Mouse (Mus musculus) heart, embryonic 14.5 days (tissue): Measurements from ENCODE around the gene Galnt7. TPM values are rescaled to one million over a fixed set of nuclear protein-coding genes. Genes with fewer than 3 reads are reported as not detected.

ENCODE experiments used
- ATAC-seq: fragments of 200-750 bp; cut with Nextera tagmentation; 2 replicates; pipeline ENCODE4 v1.8.0; 2017; ENCODE audit warnings: low read depth, moderate TSS enrichment; ENCODE audit not compliant: insufficient number of reproducible peaks, insufficient read depth, low FRiP score
- H3K27ac ChIP-seq, 2 experiments: fragments of 200-500 bp in 1 of 2; fragments of 300-500 bp in 1 of 2; sonication (generic) in 1 of 2; replicated peaks in 1 of 2; 2 replicates each; pipeline ENCODE4 v1.5.1; 2012 to 2014; ENCODE audit warnings: low read depth in 2 of 2, low read length in 2 of 2, control low read depth in 1 of 2, mild to moderate bottlenecking in 1 of 2, mixed read lengths in 1 of 2; ENCODE audit not compliant: control insufficient read depth in 1 of 2, insufficient read depth in 1 of 2
- H3K27me3 ChIP-seq: fragments of 300-500 bp; sonication (generic); 2 replicates; pipeline ENCODE4 v1.6.1; 2014; ENCODE audit warnings: mild to moderate bottlenecking, low read length, control low read depth; ENCODE audit not compliant: control insufficient read depth, insufficient read depth
- H3K36me3 ChIP-seq: fragments of 300-500 bp; sonication (generic); 2 replicates; pipeline ENCODE4 v1.6.1; 2014; ENCODE audit warnings: mild to moderate bottlenecking, control low read depth, low read length, mixed read lengths; ENCODE audit not compliant: control insufficient read depth, insufficient read depth
- H3K4me1 ChIP-seq, 2 experiments: fragments of 200-500 bp in 1 of 2; fragments of 300-500 bp in 1 of 2; sonication (generic) in 1 of 2; 2 replicates each; pipeline ENCODE4 v1.6.1; 2012 to 2014; ENCODE audit warnings: low read length in 2 of 2, control low read depth in 1 of 2, mixed read lengths in 1 of 2; ENCODE audit not compliant: control insufficient read depth in 2 of 2, insufficient read depth in 2 of 2
- H3K4me2 ChIP-seq: fragments of 300-500 bp; sonication (generic); 2 replicates; pipeline ENCODE4 v1.6.1; 2014; ENCODE audit warnings: mild to moderate bottlenecking, low read length
- H3K4me3 ChIP-seq, 2 experiments: fragments of 200-500 bp in 1 of 2; fragments of 300-500 bp in 1 of 2; sonication (generic) in 1 of 2; 2 replicates each; pipeline ENCODE4 v1.5.1; 2012 to 2014; ENCODE audit warnings: low read length in 2 of 2, mild to moderate bottlenecking in 2 of 2, control low read depth in 1 of 2, low read depth in 1 of 2, moderate library complexity in 1 of 2; ENCODE audit not compliant: control insufficient read depth in 1 of 2, insufficient read depth in 1 of 2
- H3K9ac ChIP-seq: fragments of 300-500 bp; sonication (generic); 2 replicates; pipeline ENCODE4 v1.6.1; 2014; ENCODE audit warnings: mild to moderate bottlenecking, low read length
- H3K9me3 ChIP-seq: fragments of 300-500 bp; sonication (generic); 2 replicates; pipeline ENCODE4 v1.6.1; 2016; ENCODE audit warnings: low read length, control low read depth; ENCODE audit not compliant: control insufficient read depth
- WGBS: fragments of 180-500 bp; shearing (Covaris S2); extraction: QIAGEN DNeasy Blood & Tissue Kit; methylation state at CpG from one replicate; pipeline ENCODE4 v1.1.7; 2014; 5-methylcytosine and 5-hydroxymethylcytosine counted together
- polyA plus RNA-seq: library from polyadenylated mRNA; unstranded; fragments of >200 nt; fragmentation: Nextera tagmentation; extraction: Ambion mirVana; gene quantifications from 2 replicates; pipeline ENCODE4 v1.2.1, GENCODE M21; 2014

The Galnt7 gene
- polyA plus RNA-seq, 1 experiment from 2014 or later, result 6.1 TPM

- peak overlapping the region; percentile 82 for H3K9ac ChIP-seq
- peaks cover 0 to 5% of the 10 kb centered on the region in 2 experiments; a peak in 1 of 4 replicates for H3K4me1 ChIP-seq
- no peak overlapping the region for H3K27ac ChIP-seq
- 22% methylated on average over 7 of the region's 7 CpGs for WGBS
- peak overlapping the region; percentile 89 for H3K4me2 ChIP-seq
- H3K4me3 ChIP-seq, result peak overlapping the region; percentile 60 to 94; a peak in 3 of 4 replicates
- H3K9me3 ChIP-seq, result no peaks in the 10 kb centered on the region
- H3K27me3 ChIP-seq, result no peaks in the 10 kb centered on the region
- H3K36me3 ChIP-seq, result no peaks in the 10 kb centered on the region
- no peak for ATAC-seq
Measured at GRCm38 (mm10) chr8:57653768-57654125, 915 bp upstream of the Galnt7 start.

GRCm38 (mm10) chr8:57653056-57653767, 380 bp upstream of the Galnt7 start:
- Histone ChIP-seq H3K4me3 (peak overlapping the region; percentile 75 to 94), H3K27ac (peak overlapping the region in 1 of 2 experiments; percentile 81; a peak in 1 of 4 replicates), H3K4me1 (peaks cover 0 to 5% of the 10 kb centered on the region in 2 experiments; a peak in 1 of 4 replicates), H3K9me3 (no peaks in the 10 kb centered on the region), H3K4me2 (peak overlapping the region; percentile 89), H3K9ac (peak overlapping the region; percentile 82), H3K27me3 (no peaks in the 10 kb centered on the region), H3K36me3 (no peaks in the 10 kb centered on the region)
- WGBS, result 1% methylated on average over 22 of the region's 38 CpGs
- ATAC-seq, result peak; percentile 27

- H3K4me3 ChIP-seq, result peak overlapping the region; percentile 75 to 94
- WGBS, result under 1% methylated on average over 85 of the region's 91 CpGs
- ATAC-seq, result peak; percentile 83
- H3K9ac ChIP-seq, result peak overlapping the region; percentile 82
- H3K9me3 ChIP-seq, result no peaks in the 10 kb centered on the region
- H3K4me1 ChIP-seq, result peaks cover 2 to 8% of the 10 kb centered on the region in 2 experiments; a peak in 1 of 4 replicates
- peak overlapping the region; percentile 81 to 87 for H3K27ac ChIP-seq
- H3K4me2 ChIP-seq, result peak overlapping the region; percentile 89
- no peaks in the 10 kb centered on the region for H3K27me3 ChIP-seq
- H3K36me3 ChIP-seq, result no peaks in the 10 kb centered on the region
Measured at GRCm38 (mm10) chr8:57651689-57652455, 960 bp downstream of the Galnt7 start.

- Histone ChIP-seq H3K27me3 (no peaks in the 10 kb centered on the region), H3K27ac (peak overlapping the region in 1 of 2 experiments; percentile 81; a peak in 3 of 4 replicates), H3K9me3 (no peaks in the 10 kb centered on the region), H3K9ac (peak overlapping the region; percentile 82), H3K36me3 (no peaks in the 10 kb centered on the region), H3K4me3 (peak overlapping the region; percentile 75 to 94), H3K4me2 (peak overlapping the region; percentile 89), H3K4me1 (peaks cover 2 to 8% of the 10 kb centered on the region in 2 experiments; a peak in 1 of 4 replicates)
- 1% methylated on average over 8 of the region's 8 CpGs for WGBS
- ATAC-seq, result no peak
Measured at GRCm38 (mm10) chr8:57651357-57651688, 1.5 kb downstream of the Galnt7 start.

GRCm38 (mm10) chr8:57650216-57650615, 2.6 kb downstream of the Galnt7 start:
- peaks cover 2 to 8% of the 10 kb centered on the region in 2 experiments; a peak in 1 of 4 replicates for H3K4me1 ChIP-seq
- no peak for ATAC-seq
- H3K27me3 ChIP-seq, result no peaks in the 10 kb centered on the region
- no peak overlapping the region for H3K27ac ChIP-seq
- WGBS, result 84% methylated on average over 6 of the region's 6 CpGs
- no peaks in the 10 kb centered on the region for H3K9me3 ChIP-seq
- no peaks in the 10 kb centered on the region for H3K36me3 ChIP-seq
- no peak overlapping the region for H3K4me3 ChIP-seq
- H3K4me2 ChIP-seq, result no peak overlapping the region
- H3K9ac ChIP-seq, result no peak overlapping the region

GRCm38 (mm10) chr8:57647566-57647965, 5.3 kb downstream of the Galnt7 start:
- Histone ChIP-seq H3K36me3 (no peaks in the 10 kb centered on the region), H3K27ac (no peak overlapping the region), H3K4me2 (no peak overlapping the region), H3K9ac (no peak overlapping the region), H3K4me3 (no peak overlapping the region), H3K9me3 (no peaks in the 10 kb centered on the region), H3K4me1 (peaks cover 2 to 8% of the 10 kb centered on the region in 2 experiments; a peak in 1 of 4 replicates), H3K27me3 (no peaks in the 10 kb centered on the region)
- ATAC-seq, result no peak
- 19% methylated on average over 3 of the region's 3 CpGs for WGBS

GRCm38 (mm10) chr8:57644281-57644680, 8.6 kb downstream of the Galnt7 start:
- 47% methylated on average over 6 of the region's 6 CpGs for WGBS
- Histone ChIP-seq H3K27ac (no peak overlapping the region), H3K4me3 (no peak overlapping the region), H3K9ac (no peak overlapping the region), H3K4me2 (no peak overlapping the region), H3K27me3 (no peaks in the 10 kb centered on the region), H3K9me3 (no peaks in the 10 kb centered on the region), H3K4me1 (peaks cover 7 to 15% of the 10 kb centered on the region in 2 experiments), H3K36me3 (no peaks in the 10 kb centered on the region)
- no peak for ATAC-seq
